Mouse (Mus musculus): ENCODE results near the gene Ndufab1. TPM values are rescaled to one million over a fixed set of nuclear protein-coding genes. Genes with fewer than 3 reads are reported as not detected.

The Ndufab1 gene
- polyA plus RNA-seq (2014; fragmentation: Nextera tagmentation; extraction: Ambion mirVana): 675 and 730 TPM in 2 replicates

GRCm38 (mm10) chr7:122101747-122102244 is at the start of gene Ndufab1:
TSS of gene Ndufab1 (minus strand) at chr7:122101886.
- no peaks in the 10 kb centered on the region for H3K27me3 ChIP-seq (ENCODE audit: control insufficient read depth, insufficient read depth, low read length)
- no peak within 1 kb of the TSS for H3K27ac ChIP-seq (replicated peaks; ENCODE audit: low read depth, low read length)
- peak within 1 kb of the TSS; percentile 83 for H3K9ac ChIP-seq (replicated peaks; ENCODE audit: low read length)
- peak within 1 kb of the TSS; percentile 66 for H3K4me2 ChIP-seq (ENCODE audit: low read depth, low read length)
- no peaks in the 10 kb centered on the region for H3K9me3 ChIP-seq (replicated peaks; ENCODE audit: control insufficient read depth, low read length)
- WGBS: 0% methylated on average over 31 of the region's 43 CpGs
- DNase-seq (ENCODE audit: low spot score): peak; percentile 95
- peak within 1 kb of the TSS; percentile 74 for H3K4me3 ChIP-seq (ENCODE audit: low read depth, low read length)
- no peaks in the 10 kb centered on the region; the same call in 1 of the 2 replicates for H3K36me3 ChIP-seq (replicated peaks; ENCODE audit: control insufficient read depth, insufficient read depth, low read depth, low read length)
- H3K4me1 ChIP-seq (ENCODE audit: control insufficient read depth, insufficient read depth, low read length): no peaks in the 10 kb centered on the region; the same call in 1 of the 2 replicates
- peak; percentile 98 for ATAC-seq (replicated peaks; ENCODE audit: insufficient number of reproducible peaks, low FRiP score, low TSS enrichment, low read depth)

DNA sequence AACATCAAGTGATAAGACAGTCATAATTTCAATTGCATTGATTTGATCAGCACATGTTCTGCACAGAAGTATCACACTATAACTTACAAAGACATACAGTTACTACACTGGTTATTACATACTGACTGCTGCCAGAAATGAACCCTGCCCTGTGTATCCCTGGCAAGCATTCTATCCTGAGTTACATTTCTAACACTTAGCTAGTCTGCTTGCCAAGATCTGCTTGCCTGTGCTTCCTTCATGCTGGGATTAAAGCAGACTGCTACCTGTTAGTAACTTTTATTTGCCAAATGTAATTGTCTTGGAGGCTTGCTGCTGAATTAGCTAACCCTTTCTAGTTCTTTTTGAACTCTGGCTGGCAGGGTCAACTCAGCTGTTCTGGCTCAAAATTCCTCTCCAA is 39.3 kb upstream of the Ndufab1 start:
- no peaks in the 10 kb centered on the region; the same call in none of the 2 replicates for H3K36me3 ChIP-seq (replicated peaks; ENCODE audit: control insufficient read depth, insufficient read depth, low read depth, low read length)
- no peaks in the 10 kb centered on the region for H3K9me3 ChIP-seq (replicated peaks; ENCODE audit: control insufficient read depth, low read length)

DNA sequence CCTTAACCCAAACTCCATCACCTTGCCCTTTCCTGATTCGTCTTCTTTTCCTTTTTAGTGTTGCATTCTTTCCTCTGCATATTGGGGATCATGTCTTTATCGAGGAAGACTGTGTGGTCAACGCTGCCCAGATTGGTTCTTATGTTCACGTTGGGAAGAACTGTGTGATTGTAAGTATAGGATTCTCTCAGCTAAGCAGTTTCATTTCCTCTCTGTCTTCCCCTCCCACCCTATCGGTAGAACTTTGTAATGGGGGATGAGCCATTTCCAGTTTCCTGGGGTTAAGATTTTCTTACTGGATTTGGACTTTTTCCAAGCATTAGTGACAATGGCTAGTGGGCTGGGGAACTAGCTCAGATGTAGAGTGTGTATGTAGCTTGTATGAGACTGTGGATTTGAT is 36.5 kb upstream of the Ndufab1 start:
- DNase-seq (ENCODE audit: low spot score): no peak

More for the DNA sequence above, 39.3 kb upstream of the Ndufab1 start:
- Histone ChIP-seq H3K27me3 (ENCODE audit: control insufficient read depth, insufficient read depth, low read length) (no peaks in the 10 kb centered on the region), H3K4me3 (ENCODE audit: low read depth, low read length) (no peak overlapping the region), H3K4me1 (ENCODE audit: control insufficient read depth, insufficient read depth, low read length) (no peaks in the 10 kb centered on the region), H3K9ac (replicated peaks; ENCODE audit: low read length) (no peak overlapping the region), H3K27ac (replicated peaks; ENCODE audit: low read depth, low read length) (no peak overlapping the region), H3K4me2 (ENCODE audit: low read depth, low read length) (no peak overlapping the region)
- ATAC-seq (replicated peaks; ENCODE audit: insufficient number of reproducible peaks, low FRiP score, low TSS enrichment, low read depth): no peak
- DNase-seq (ENCODE audit: low spot score): no peak

DNA sequence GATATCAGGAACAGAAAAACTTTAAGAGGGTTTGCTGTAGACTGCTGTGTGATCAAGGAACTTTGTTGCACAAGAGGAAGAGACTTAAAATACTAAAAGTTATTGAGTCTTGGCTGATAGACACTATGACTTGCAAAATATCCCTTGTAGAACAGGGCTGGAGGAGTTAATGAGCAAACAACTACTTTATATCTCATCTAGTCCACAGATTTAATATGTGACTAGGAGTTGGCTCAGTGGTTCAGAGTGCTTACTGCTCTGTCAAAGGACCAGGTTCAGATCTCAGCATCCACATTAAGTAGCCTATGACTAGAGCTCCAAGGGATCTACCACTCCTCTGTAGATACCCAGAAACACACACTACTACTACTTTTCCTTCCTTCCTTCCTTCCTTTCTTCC is 35.4 kb upstream of the Ndufab1 start:
- H3K9ac ChIP-seq (replicated peaks; ENCODE audit: low read length): no peak overlapping the region
- no peak for ATAC-seq (replicated peaks; ENCODE audit: insufficient number of reproducible peaks, low FRiP score, low TSS enrichment, low read depth)
- no peaks in the 10 kb centered on the region for H3K4me1 ChIP-seq (ENCODE audit: control insufficient read depth, insufficient read depth, low read length)
- no peaks in the 10 kb centered on the region for H3K9me3 ChIP-seq (replicated peaks; ENCODE audit: control insufficient read depth, low read length)
- no peaks in the 10 kb centered on the region; the same call in none of the 2 replicates for H3K36me3 ChIP-seq (replicated peaks; ENCODE audit: control insufficient read depth, insufficient read depth, low read depth, low read length)
- H3K4me3 ChIP-seq (ENCODE audit: low read depth, low read length): no peak overlapping the region
- H3K27ac ChIP-seq (replicated peaks; ENCODE audit: low read depth, low read length): no peak overlapping the region
- H3K27me3 ChIP-seq (ENCODE audit: control insufficient read depth, insufficient read depth, low read length): no peaks in the 10 kb centered on the region
- no peak overlapping the region for H3K4me2 ChIP-seq (ENCODE audit: low read depth, low read length)
- no peak for DNase-seq (ENCODE audit: low spot score)

More for the DNA sequence above, 36.5 kb upstream of the Ndufab1 start:
- Histone ChIP-seq H3K9me3 (replicated peaks; ENCODE audit: control insufficient read depth, low read length) (no peaks in the 10 kb centered on the region), H3K36me3 (replicated peaks; ENCODE audit: control insufficient read depth, insufficient read depth, low read depth, low read length) (no peaks in the 10 kb centered on the region; the same call in none of the 2 replicates), H3K27me3 (ENCODE audit: control insufficient read depth, insufficient read depth, low read length) (no peaks in the 10 kb centered on the region), H3K4me2 (ENCODE audit: low read depth, low read length) (no peak overlapping the region), H3K4me1 (ENCODE audit: control insufficient read depth, insufficient read depth, low read length) (no peaks in the 10 kb centered on the region), H3K9ac (replicated peaks; ENCODE audit: low read length) (no peak overlapping the region), H3K4me3 (ENCODE audit: low read depth, low read length) (no peak overlapping the region), H3K27ac (replicated peaks; ENCODE audit: low read depth, low read length) (no peak overlapping the region)
- ATAC-seq (replicated peaks; ENCODE audit: insufficient number of reproducible peaks, low FRiP score, low TSS enrichment, low read depth): no peak
- WGBS: 93% methylated on average over 5 of the region's 5 CpGs

DNA sequence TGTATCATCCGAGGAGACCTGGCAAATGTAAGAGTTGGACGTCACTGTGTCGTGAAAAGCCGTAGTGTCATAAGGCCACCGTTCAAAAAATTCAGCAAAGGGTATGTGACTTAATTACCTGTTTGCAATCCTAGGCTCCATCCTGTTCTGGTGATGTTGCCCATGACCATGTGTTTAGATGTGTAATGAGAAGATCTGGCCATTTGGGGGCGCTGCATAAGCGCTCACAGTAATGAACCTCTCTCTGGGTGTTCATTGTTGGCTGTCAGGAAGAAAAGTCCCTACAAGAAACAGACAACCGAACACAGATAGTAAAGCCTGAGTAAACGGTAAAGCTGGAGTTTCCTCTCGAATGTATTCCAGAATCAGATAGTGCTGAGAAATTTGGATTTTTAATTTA is 33.4 kb upstream of the Ndufab1 start:
- no peak for ATAC-seq (replicated peaks; ENCODE audit: insufficient number of reproducible peaks, low FRiP score, low TSS enrichment, low read depth)
- H3K4me3 ChIP-seq (ENCODE audit: low read depth, low read length): no peak overlapping the region
- no peaks in the 10 kb centered on the region; the same call in none of the 2 replicates for H3K36me3 ChIP-seq (replicated peaks; ENCODE audit: control insufficient read depth, insufficient read depth, low read depth, low read length)
- no peak overlapping the region for H3K27ac ChIP-seq (replicated peaks; ENCODE audit: low read depth, low read length)
- DNase-seq (ENCODE audit: low spot score): peak; percentile 13
- no peaks in the 10 kb centered on the region for H3K9me3 ChIP-seq (replicated peaks; ENCODE audit: control insufficient read depth, low read length)
- H3K4me2 ChIP-seq (ENCODE audit: low read depth, low read length): no peak overlapping the region
- 75% methylated on average over 10 of the region's 10 CpGs for WGBS
- H3K4me1 ChIP-seq (ENCODE audit: control insufficient read depth, insufficient read depth, low read length): no peaks in the 10 kb centered on the region
- no peak overlapping the region for H3K9ac ChIP-seq (replicated peaks; ENCODE audit: low read length)
- H3K27me3 ChIP-seq (ENCODE audit: control insufficient read depth, insufficient read depth, low read length): no peaks in the 10 kb centered on the region

DNA sequence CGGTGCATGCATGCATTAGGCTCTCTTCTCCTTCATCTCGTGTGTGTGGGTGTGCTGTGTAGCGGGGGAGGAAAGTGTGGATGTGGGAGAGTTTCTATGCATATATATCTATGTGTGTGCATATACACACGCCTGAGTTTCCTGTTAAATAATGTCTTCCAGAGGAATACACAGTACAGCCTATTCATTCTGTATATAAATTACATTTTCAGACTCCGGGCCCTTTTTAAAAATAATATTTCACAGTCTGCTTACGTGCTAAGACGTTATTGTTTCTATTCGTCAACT is 31.6 kb upstream of the Ndufab1 start:
- no peaks in the 10 kb centered on the region; the same call in none of the 2 replicates for H3K36me3 ChIP-seq (replicated peaks; ENCODE audit: control insufficient read depth, insufficient read depth, low read depth, low read length)
- no peaks in the 10 kb centered on the region for H3K9me3 ChIP-seq (replicated peaks; ENCODE audit: control insufficient read depth, low read length)
- H3K27ac ChIP-seq (replicated peaks; ENCODE audit: low read depth, low read length): no peak overlapping the region
- DNase-seq (ENCODE audit: low spot score): no peak
- 20% methylated on average over 8 of the region's 8 CpGs for WGBS
- peak overlapping the region; percentile 76 for H3K9ac ChIP-seq (replicated peaks; ENCODE audit: low read length)
- ATAC-seq (replicated peaks; ENCODE audit: insufficient number of reproducible peaks, low FRiP score, low TSS enrichment, low read depth): peak; percentile 22; the same call in 1 of the 2 replicates
- no peaks in the 10 kb centered on the region for H3K27me3 ChIP-seq (ENCODE audit: control insufficient read depth, insufficient read depth, low read length)
- peak overlapping the region; percentile 78 for H3K4me3 ChIP-seq (ENCODE audit: low read depth, low read length)
- H3K4me2 ChIP-seq (ENCODE audit: low read depth, low read length): peak overlapping the region; percentile 34
- no peaks in the 10 kb centered on the region for H3K4me1 ChIP-seq (ENCODE audit: control insufficient read depth, insufficient read depth, low read length)

DNA sequence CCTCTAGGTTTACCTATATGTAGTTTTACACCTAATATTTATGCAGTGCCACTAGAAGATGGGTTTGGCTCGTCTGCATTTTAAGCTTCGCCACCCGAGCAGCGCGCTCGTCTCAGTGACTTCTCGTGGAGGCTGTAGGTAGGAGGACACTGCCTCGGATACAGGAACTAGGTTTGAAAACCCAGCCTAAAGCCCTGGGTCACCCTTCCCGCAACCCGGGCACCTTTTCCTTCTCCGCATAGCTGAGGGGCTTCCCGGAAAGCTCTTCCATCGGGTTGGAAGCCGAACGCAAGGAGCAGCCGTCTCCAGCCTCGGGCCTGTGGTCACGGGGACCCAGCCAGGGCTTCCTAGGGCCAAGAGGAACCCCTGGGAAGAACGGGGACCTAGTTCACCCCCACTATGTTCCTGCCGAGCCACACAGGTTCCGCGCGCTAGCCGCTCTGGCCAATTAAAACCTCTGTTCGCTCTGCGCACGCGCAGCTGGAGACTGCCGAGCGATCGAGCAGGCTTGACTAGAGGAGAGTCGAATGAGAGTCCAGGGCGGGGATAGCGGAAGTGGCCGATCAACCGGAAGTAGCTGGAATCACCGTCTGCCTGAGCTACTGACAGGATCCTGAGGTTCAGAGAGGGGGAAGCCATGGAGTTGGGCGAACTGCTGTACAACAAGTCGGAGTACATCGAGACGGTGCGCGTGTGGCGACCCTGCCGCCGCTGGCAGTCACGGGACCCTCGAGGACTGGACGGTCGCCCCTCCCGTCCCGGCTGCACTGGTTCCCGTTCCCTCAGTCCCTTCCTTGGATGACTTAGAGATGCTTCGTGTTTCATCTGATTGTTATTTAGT is 31.0 kb upstream of the Ndufab1 start, which contains the start of the genes Palb2 and Dctn5:
Gene Palb2 (minus strand): TSS at position 489 of the 841 bp plus-strand sequence.
Gene Dctn5 (plus strand): TSS at position 545 of the 841 bp plus-strand sequence.
- H3K36me3 ChIP-seq (replicated peaks; ENCODE audit: control insufficient read depth, insufficient read depth, low read depth, low read length): no peaks in the 10 kb centered on the region; the same call in none of the 2 replicates
- no peaks in the 10 kb centered on the region for H3K4me1 ChIP-seq (ENCODE audit: control insufficient read depth, insufficient read depth, low read length)
- DNase-seq (ENCODE audit: low spot score) (peak; percentile 98), ATAC-seq (replicated peaks; ENCODE audit: insufficient number of reproducible peaks, low FRiP score, low TSS enrichment, low read depth) (peak; percentile 96)
- H3K4me2 ChIP-seq (ENCODE audit: low read depth, low read length): peak within 1 kb of the TSS; percentile 64
- H3K9me3 ChIP-seq (replicated peaks; ENCODE audit: control insufficient read depth, low read length): no peaks in the 10 kb centered on the region
- WGBS: under 1% methylated on average over 54 of the region's 54 CpGs
- no peaks in the 10 kb centered on the region for H3K27me3 ChIP-seq (ENCODE audit: control insufficient read depth, insufficient read depth, low read length)
- H3K27ac ChIP-seq (replicated peaks; ENCODE audit: low read depth, low read length): no peak within 1 kb of the TSS
- H3K9ac ChIP-seq (replicated peaks; ENCODE audit: low read length): peak within 1 kb of the TSS; percentile 76
- peak within 1 kb of the TSS; percentile 78 for H3K4me3 ChIP-seq (ENCODE audit: low read depth, low read length)

DNA sequence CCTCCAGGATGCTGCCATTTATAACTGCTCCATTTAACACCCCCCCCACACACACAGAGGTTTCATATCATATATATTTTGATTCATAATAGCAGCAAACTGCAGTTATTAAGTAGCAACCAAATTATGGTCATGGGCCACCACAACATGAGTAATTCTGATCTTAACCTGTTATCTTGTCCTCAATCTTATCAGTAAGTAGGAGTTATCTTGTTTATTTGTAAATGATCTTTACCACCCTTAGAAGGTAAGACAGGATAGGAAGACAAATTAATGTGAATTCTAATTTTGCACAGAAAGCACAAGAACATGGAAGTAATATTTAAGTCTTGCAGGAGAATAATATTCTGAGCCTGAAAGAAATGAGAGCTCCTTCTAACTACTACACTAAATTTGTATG is 30.1 kb upstream of the Ndufab1 start:
- ATAC-seq (replicated peaks; ENCODE audit: insufficient number of reproducible peaks, low FRiP score, low TSS enrichment, low read depth) (no peak), DNase-seq (ENCODE audit: low spot score) (no peak)
- H3K9me3 ChIP-seq (replicated peaks; ENCODE audit: control insufficient read depth, low read length): no peaks in the 10 kb centered on the region
- H3K4me2 ChIP-seq (ENCODE audit: low read depth, low read length): peak overlapping the region; percentile 64
- no peak overlapping the region for H3K9ac ChIP-seq (replicated peaks; ENCODE audit: low read length)
- no peaks in the 10 kb centered on the region for H3K4me1 ChIP-seq (ENCODE audit: control insufficient read depth, insufficient read depth, low read length)
- H3K36me3 ChIP-seq (replicated peaks; ENCODE audit: control insufficient read depth, insufficient read depth, low read depth, low read length): no peaks in the 10 kb centered on the region; the same call in none of the 2 replicates
- H3K27ac ChIP-seq (replicated peaks; ENCODE audit: low read depth, low read length): no peak overlapping the region
- H3K4me3 ChIP-seq (ENCODE audit: low read depth, low read length): peak overlapping the region; percentile 78
- no peaks in the 10 kb centered on the region for H3K27me3 ChIP-seq (ENCODE audit: control insufficient read depth, insufficient read depth, low read length)

Measured in embryonic facial prominence, embryonic 11.5 days (tissue).